Mouse (Mus musculus) adrenal gland, postnatal 0 days (tissue): Measurements from ENCODE around the gene Gm49450. TPM values are rescaled to one million over a fixed set of nuclear protein-coding genes. Genes with fewer than 3 reads are reported as not detected.

Experiments used
- polyA plus RNA-seq: library from polyadenylated mRNA; unstranded; fragments of >200 nt; fragmentation: Nextera tagmentation; extraction: Ambion mirVana; gene quantifications from 2 replicates; pipeline ENCODE4 v1.2.1, GENCODE M21; 2015

The Gm49450 gene
- polyA plus RNA-seq = not detected in 2 replicates

DNA sequence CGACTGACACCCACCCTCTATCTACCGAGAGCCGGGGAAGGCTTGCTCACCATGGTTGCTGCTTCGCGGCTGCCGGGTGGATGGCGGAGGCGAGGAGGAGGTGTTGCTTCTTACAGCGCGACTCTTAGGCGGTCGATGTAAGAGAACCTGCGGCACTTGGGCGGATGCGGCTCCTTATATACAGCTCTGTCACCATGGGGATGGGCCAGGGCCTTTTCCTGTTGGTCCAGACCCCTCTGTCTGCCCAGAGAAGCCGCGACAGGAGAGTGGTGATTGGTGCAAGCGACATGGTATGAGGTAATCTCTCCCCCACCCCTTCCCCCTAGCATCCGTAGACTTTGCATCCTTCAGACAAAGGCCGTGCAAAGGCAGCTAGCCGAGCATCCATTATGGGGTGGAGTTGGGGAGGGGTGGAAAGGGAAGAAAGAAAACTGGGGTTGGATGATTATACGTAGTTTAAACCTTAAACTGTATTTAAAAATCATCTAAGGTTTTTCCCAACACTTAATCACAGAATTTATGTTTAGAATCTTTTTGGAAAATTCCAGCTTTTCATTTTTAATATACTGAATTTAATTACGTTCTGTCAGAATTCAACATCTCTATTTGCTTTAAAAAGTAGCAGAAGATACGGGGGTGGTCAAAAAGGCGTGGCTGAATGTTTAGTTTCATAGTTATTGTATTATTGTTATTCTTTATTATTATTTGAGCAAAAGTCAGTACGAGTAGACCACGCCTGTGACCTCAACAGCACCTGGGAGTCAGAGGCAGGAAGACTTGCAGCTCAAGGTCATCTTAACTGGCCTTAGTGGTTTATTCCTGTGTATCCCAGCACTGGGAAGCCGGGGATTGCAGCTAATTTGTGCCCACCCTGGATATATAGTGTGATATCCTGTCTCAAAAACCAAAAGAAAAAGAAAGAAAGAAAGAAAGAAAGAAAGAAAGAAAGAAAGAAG, at the start of gene Gm49450, which contains the start of gene Tuba1a:
TSS of gene Gm49450 (minus strand) at position 151 of the 956 bp plus-strand sequence.
TSS of gene Tuba1a (minus strand) at position 303 of the 956 bp plus-strand sequence.

GRCm38 (mm10) chr15:98934217-98934839, 19.0 kb downstream of the Gm49450 start, which contains the start of gene Tuba1b:
Gene Tuba1b (minus strand): TSS chr15:98934565.

GRCm38 (mm10) chr15:98917538-98918498, 35.5 kb downstream of the Gm49450 start, which contains the start of gene Lmbr1l:
Gene Lmbr1l (minus strand): TSS chr15:98918231.

DNA sequence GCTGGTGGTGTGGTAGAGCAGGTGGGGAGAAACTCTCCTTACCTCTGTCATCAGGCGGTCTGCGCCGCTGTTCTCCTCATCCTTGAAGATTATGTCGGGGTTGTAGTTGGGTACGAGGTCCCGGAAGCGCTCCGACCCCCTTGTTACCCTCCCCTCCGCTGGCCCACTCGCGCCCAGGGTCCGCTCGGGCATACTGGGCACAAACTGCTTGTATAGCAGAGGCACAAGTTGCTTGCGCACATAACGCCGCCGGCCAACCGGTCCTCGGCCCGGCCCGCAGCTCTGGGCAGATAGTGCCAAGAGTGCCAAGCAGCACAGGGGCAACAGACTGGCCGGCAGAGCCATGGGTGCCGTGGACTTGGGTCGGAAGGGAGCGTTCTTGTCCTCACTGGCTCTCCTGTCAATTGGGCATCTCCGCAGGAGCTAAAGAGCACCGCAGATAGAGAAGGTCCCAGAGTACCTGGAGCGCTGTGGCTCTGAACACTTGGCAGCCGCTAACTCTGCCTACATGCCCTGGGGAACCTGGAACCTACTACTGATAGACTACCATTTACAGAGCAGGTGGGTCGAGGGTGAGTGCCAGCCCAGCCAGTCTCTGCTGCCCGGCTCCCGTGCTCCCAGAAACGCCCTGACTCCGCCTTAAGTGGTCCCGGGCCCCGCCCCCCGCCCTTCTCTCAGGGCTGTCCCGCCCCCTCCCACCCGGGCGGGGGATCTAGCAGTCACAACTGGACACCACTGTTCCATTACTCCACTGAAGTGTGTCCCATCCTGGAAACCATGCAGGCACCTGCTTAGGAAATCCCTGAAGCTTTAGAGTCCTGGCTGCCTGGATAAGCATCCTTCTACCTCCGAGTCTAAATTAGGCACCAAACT, 55.2 kb downstream of the Gm49450 start, which contains the start of gene Dhh:
TSS of gene Dhh (minus strand) at position 613 of the 873 bp plus-strand sequence.

DNA sequence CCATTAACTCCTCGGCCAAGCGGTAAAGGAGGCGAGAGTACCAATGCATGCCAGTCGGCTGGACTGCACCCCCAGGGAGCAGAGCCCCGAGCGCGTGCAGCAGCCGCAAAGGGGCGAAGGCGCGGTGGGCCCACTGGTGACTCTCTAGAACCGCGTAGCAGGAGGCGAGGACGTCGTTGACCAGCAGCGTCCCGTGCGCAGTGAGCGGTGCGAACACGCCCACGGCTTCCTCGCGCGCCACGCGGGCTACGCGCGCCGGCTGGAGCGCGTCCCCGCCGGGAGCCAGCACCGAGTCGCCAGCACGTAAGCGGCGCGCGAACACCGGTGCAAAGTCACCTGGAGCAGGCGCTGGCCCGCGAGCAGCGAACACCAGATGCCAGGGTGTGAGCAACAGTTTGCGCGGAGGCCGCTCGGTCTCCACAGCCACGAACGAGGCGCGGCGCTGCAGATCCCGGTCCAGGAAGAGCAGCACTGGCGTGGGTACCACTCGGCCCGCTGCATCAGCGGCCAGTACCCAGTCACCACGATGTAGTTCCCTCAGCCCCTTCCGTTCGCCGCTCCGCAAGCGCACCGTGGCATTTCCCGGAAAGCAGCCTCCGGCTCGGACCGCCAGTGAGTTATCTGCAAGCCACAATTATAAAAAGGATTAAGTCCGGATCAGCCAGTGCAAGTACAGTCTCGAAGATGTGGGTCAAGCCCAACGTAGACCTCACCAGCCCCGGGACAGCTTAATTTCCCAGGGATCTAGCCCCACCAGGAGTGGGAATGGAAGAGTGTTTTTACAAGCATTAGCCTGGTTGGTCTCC, 59.2 kb downstream of the Gm49450 start, which contains the start of gene Rhebl1:
TSS of gene Rhebl1 (minus strand) at position 601 of the 806 bp plus-strand sequence.

Other genes starting within 250 kb of the Gm49450 start
- 0.60 and 1.0 TPM in 2 replicates for gene Ccdc65, start 245.3 kb downstream of the Gm49450 start, polyA plus RNA-seq
- 29.2 and 29.9 TPM in 2 replicates for gene Fkbp11, start 225.4 kb downstream of the Gm49450 start, polyA plus RNA-seq
- gene Arf3, start 190.3 kb downstream of the Gm49450 start, polyA plus RNA-seq = 34.5 and 51.3 TPM in 2 replicates
- 0.37 and 0.43 TPM in 2 replicates for gene Wnt10b, start 175.4 kb downstream of the Gm49450 start, polyA plus RNA-seq
- not detected in 2 replicates for gene Wnt1, start 163.7 kb downstream of the Gm49450 start, polyA plus RNA-seq
- 0.03 TPM in 1 of 2 replicates, not detected in the other for gene Ddn, start 144.1 kb downstream of the Gm49450 start, polyA plus RNA-seq
- 57.7 and 81.2 TPM in 2 replicates for gene Prkag1, start 122.0 kb downstream of the Gm49450 start, polyA plus RNA-seq
- 5.1 and 6.8 TPM in 2 replicates for gene Kmt2d, start 82.3 kb downstream of the Gm49450 start, polyA plus RNA-seq
- 9.2 and 11.9 TPM in 2 replicates for gene Rhebl1, start 59.0 kb downstream of the Gm49450 start, polyA plus RNA-seq
- gene Dhh, start 55.0 kb downstream of the Gm49450 start, polyA plus RNA-seq = 2.4 and 3.1 TPM in 2 replicates
- 10.6 and 11.6 TPM in 2 replicates for gene Lmbr1l, start 35.3 kb downstream of the Gm49450 start, polyA plus RNA-seq
- gene Tuba1b, start 19.0 kb downstream of the Gm49450 start, polyA plus RNA-seq = 644 and 731 TPM in 2 replicates
- gene Tuba1a, start 152 bp upstream of the Gm49450 start, polyA plus RNA-seq = 949 and 2,608 TPM in 2 replicates
- 86.3 and 141 TPM in 2 replicates for gene Tuba1c, start 76.3 kb upstream of the Gm49450 start, polyA plus RNA-seq
- gene Prph, start 101.6 kb upstream of the Gm49450 start, polyA plus RNA-seq = 69.2 and 285 TPM in 2 replicates
- 5.4 and 6.5 TPM in 2 replicates for gene Troap, start 121.0 kb upstream of the Gm49450 start, polyA plus RNA-seq
- 0.19 and 0.26 TPM in 2 replicates for gene C1ql4, start 134.3 kb upstream of the Gm49450 start, polyA plus RNA-seq
- gene Dnajc22, start 139.6 kb upstream of the Gm49450 start, polyA plus RNA-seq = 1.2 and 2.4 TPM in 2 replicates
- 15.4 and 21.1 TPM in 2 replicates for gene Spats2, start 172.4 kb upstream of the Gm49450 start, polyA plus RNA-seq